Mouse (Mus musculus): ENCODE measurements around the gene 6330409D20Rik.

Gene 6330409D20Rik

DNA sequence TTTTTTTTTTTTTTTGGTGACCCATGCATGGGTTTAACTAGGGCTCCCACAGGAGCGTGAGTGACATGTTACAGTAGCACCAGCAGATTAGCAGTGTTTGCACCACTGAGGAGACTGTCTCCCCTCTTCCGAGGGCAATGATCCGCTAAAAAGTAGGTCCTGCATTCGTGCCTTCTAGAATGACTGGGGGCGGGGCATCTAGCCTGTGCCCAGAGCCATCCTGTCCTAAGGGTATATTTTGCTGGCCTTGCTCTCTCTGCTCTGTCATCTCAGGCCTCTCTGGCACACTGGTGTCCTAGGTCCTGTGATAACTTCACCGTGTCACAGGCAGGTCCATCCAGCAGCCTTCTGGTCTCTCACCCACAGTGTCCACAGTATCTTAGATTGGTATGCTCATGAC lies 41.1 kb downstream of the 6330409D20Rik start:
- no peak for DNase-seq (ENCODE audit: low read depth, low spot score)

DNA sequence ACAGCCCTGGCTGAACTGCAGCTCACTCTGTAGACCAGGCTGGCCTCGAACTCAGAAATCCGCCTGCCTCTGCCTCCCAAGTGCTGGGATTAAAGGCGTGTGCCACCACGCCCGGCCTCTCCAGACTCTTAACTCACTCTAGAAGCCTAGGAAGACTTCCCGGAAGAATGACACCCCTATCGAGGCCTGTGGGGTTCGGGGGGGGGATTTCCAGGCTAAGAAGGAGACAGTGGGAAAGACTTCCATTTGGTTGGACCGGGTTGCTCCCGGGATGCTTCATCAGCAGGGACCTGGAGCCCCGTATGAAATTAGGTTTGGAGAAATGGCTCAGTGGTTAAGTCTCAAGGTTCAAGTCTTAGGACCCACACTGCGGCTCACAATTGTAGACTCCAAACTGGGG lies 46.1 kb downstream of the 6330409D20Rik start:
- no peak for DNase-seq (ENCODE audit: low read depth, low spot score)

DNA sequence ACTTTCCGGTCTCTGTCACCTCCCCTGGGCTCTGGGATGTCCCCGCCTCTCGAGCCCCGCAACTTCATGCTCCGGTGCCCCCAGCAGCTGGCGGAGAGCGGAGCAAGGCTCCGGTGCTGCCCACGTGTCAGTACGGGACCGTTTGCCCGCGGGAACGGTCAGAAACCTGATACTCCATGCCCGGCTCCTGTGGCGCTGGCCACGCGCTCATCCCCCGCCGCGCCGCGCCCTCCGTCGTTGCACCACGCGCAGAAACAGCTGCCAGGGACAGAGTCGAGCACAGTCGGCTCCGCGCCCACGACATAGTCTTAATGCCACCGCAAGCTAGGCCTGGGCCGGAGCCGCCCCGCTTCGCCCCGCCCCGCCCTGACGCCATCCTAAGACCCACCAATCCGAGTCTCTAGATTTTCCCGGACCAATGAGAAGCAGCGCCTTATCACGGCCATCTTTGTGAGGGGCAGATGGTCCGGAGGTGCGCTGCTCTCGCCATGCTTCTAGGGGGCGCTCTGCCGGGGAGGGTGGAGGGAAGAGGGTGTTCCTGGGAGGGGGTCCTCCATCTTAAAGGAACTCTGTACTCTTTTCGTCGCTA lies 46.9 kb downstream of the 6330409D20Rik start:
- peak; percentile 84 for DNase-seq (ENCODE audit: low read depth, low spot score)

DNA sequence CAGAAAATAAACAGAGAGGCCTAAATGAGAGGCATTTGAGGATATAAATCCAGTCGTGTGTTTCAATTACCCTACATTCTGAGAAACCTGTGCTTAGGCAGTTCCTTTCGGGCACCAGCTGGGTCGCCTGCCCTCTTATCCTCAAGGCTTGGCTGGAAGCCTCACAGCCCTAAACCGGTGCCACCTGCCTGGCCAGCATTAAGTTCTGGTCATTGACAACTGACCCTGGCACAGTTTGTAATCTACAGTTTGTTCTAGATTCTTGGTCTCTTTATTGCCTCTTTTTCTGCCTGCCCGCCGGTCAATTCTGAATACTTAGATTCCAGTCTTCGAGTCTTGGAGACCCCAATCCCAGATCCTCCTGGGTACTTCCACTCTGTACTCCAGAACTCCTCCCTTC lies 47.5 kb downstream of the 6330409D20Rik start:
- DNase-seq (ENCODE audit: low read depth, low spot score) = no peak

DNA sequence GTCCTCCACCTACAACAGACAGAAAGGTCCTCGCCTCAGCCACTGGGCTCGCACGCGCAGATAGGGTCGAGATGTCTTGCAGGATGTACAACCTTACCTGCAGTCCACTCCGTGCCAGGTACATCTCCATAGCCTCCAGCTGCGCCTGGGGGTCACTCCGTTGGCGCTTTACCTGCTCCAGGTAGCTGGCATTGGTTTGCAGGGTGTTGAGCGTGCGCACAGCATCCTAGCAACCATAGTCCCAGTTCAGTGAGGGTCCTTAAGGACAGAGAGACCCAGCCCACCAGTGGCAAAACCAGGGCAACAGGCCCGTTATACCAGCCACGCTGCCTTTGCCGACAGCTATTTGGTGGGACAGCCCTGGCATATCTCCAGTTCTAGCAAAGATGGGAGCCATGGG lies 48.3 kb downstream of the 6330409D20Rik start:
- no peak for DNase-seq (ENCODE audit: low read depth, low spot score)

DNA sequence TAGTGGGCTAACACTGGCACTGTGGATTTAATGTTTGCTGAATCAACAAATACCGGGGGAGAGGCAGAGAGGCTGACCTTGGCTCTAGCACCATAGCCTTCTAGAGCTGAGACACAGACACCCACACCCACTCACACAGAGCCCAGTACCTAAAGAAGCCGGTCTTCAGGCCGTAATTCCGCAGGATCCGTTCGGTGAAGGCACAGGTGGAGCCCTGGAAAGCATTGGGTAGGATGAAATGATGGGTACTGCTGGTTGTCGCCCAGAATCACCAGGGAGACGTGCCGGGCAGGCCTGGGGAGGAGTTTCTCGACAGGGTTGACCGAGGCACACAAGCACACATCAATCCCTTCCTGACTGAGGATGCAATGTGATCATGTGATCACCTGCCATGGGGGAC lies 49.8 kb downstream of the 6330409D20Rik start:
- DNase-seq (ENCODE audit: low read depth, low spot score) = no peak

DNA sequence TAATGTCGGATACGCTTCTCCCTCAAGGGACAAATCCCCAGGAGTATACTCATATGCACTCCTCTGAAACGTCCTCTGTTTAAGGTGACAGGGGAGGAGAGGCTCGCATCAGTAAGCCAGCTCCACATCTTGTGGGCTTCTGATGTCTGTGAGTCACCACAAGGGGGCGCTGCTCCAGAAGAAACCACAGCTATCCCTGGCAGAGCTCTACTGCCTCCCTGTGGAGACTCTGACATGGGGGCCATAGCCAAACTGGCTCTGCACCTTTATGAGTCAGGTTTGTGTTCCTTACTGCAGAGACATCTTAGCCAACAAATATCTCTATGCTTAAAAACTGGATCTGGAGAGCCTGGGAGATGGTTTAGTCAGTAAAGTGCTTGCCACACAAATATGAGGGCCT lies 51.4 kb downstream of the 6330409D20Rik start:
- peak; percentile 68 for DNase-seq (ENCODE audit: low read depth, low spot score)

DNA sequence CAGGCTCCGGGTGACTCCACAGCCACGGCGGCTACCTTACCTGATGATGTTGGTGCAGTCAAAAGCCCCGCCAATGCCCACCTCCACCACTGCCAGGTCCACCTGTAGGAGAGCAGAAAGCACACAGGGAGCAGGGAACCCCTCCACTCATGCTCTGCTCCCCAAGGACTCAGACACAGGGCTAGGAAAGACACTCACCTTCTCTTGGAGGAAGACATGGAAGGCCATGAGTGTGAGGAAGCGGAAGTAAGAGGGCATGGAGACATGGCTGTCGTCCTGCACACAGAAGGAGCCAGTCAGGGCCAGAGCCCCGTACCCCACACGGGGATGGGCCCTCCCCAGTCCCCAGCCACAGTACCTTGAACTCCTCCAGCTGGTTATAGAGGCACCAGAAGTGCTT lies 53.3 kb downstream of the 6330409D20Rik start:
- no peak for DNase-seq (ENCODE audit: low read depth, low spot score)

DNA sequence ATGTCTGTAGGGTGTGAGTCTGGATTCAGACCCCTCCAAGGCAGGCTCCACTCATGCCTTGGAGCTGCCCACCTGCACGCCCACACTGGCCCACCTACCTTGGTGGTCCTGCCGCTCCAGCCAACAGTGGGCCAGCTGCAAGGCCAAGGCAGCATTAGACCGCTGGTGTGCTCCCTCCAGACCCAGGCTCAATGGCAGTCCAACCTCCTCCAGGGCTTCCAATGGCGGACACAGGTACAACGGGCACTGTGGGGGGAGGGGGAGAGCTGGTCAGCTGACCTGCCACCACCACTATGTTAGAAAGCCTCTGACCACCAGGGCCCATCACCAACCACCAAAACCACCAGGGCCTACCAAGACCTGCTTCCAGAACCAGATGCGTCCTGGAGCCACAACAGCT lies 54.2 kb downstream of the 6330409D20Rik start:
- DNase-seq (ENCODE audit: low read depth, low spot score) = no peak

DNA sequence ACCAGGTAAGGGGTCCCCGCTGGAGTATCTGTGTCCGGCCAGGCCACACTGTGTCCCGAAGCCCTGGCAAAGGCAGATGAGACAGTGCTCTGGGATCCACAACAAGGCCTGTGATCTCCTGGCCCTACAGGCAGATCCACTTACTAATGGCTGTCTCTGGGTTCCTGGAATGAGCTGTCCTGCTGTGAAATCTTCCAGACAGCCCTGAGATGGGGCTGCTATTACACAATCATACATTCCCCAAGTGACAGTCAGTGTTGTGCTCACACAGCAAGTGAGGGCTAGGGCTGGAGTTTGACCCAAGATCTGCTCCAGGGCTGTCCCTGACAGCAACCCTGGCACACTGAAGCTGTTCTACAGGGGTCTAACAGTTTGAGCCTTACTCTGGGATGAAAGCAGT lies 55.0 kb downstream of the 6330409D20Rik start:
- DNase-seq (ENCODE audit: low read depth, low spot score) = no peak

DNA sequence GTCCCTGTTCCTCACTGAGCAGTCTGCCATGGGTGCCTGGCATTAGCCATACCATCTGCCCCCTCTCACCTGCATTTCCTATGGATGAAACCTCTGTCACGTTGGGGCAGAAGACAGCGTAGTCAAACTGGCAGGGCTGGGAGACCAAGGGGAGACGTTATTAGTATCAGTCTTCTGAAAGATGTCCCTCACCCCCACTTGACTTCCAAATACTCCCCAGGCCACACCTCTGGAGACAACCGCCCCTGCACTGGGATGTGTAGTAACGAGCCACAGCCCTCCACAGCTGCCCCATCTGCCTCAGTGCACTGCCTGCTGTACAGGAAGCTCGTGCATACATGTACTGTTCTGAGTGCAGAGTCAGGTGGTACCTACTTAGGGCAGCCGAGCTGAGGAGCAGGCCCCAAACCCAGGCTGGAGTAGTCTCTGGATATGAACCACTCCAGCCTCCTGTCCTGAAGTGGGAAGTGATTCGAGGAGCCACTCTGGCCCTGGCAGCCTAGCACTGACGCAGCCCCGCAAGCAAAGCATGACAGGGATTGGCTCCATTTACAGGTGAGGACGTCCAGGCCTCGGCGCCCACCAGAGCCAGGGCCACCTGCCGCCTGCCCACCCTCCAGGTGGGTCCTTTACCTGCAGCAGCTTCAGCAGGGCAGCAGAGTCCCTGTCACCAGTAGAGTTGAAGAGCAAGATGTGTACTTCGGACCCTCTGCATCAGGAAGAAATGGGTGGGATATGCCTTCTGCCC lies 56.0 kb downstream of the 6330409D20Rik start:
- no peak for DNase-seq (ENCODE audit: low read depth, low spot score)

DNA sequence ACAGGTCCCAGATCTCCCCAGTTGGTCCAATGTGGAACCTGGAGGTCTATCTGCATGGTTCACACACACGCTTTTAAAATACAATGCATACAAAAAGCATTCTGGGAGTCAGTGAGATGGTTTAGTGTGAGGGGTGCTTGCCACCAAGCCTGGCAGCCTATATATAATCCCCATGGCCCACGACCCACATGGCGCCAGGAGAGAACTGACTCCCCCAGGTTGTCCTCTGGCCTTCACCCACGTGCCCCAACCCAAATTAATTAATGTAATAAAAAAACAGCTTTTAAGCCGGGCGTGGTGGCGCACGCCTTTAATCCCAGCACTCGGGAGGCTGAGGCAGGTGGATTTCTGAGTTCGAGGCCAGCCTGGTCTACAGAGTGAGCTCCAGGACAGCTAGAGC lies 57.1 kb downstream of the 6330409D20Rik start:
- no peak for DNase-seq (ENCODE audit: low read depth, low spot score)

DNA sequence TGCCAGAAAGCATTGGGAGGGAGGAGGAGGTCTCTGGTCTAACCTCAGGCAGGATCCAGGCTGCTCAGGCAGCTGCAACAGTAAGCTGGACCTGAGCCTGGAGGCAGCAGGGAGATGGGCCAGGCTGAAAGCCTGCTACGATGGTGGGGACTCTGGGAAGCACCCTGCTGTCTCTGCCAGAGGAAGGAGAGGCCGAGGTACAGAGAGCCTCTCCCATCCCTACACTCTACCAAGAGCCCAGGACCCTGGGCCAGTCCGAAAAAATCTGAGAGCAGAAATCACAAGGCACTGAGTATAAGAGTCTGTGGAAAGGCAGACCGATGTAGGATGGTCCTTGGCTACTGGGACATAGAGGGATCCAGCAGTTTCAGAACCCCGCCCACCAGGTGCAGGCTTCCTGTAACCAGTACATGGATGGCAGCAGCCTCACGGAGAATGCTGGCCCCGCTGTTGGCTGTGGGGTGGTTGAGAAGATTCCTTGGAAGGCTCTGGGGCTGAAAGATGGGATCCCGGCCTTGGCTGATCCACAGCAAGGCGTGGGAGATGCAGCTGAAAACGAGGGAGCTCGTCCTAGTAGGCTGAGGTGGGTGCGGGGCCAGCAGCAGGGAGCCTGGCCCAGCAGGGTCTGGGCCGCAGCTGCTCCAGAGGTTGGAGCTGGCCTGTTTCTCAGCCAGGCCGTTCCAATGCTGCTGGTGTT lies 57.9 kb downstream of the 6330409D20Rik start:
- DNase-seq (ENCODE audit: low read depth, low spot score) = no peak
